Mouse (Mus musculus): Measurements from ENCODE around the gene Ints11. TPM values are rescaled to one million over a fixed set of nuclear protein-coding genes. Genes with fewer than 3 reads are reported as not detected.
A peak's percentile ranks its signal among the peaks of the same experiment; 100 is the strongest.

Ints11 gene
- total and polyA plus RNA-seq, 3 experiments = 77.1 to 103 (median 83.9) TPM

- dilution Hi-C loops (cut with MboI; ENCODE audit: extremely low pct_ligation_motif_present, extremely low pct_unique_long_range_greater_than_20kb, low sequenced_read_pairs) = no loop called here
- H3K4me3 ChIP-seq (replicated peaks in 1 of 3; ENCODE audit: low read depth in 2 of 3, low read length in 2 of 3, poor library complexity in 1 of 3) = no peak overlapping the region
- no peaks in the 10 kb centered on the region for H3K27me3 ChIP-seq (replicated peaks)
These were observed 26.1 kb upstream of the Ints11 start for GRCm38 (mm10) chr4:155843231-155843630.

GRCm38 (mm10) chr4:155846871-155847578, 22.3 kb upstream of the Ints11 start, which contains the start of gene Dvl1:
Dvl1 (plus strand) TSS chr4:155847402.
- H3K4me2 ChIP-seq (ENCODE audit: insufficient read depth, low read depth, poor library complexity, severe bottlenecking) = peak within 1 kb of the TSS; percentile 90
- peak; percentile 72 for DNase-seq (ENCODE audit: extremely low read depth)
- H3K4me1 ChIP-seq (ENCODE audit: control insufficient read depth in 1 of 2, insufficient read depth in 2 of 2) = peaks cover 17 to 43% of the 10 kb centered on the region in 2 experiments
- H3K27ac ChIP-seq (ENCODE audit: insufficient read depth, low read depth) = peak within 1 kb of the TSS; percentile 30; the same call in 1 of the 2 replicates
- peaks cover 9 to 31% of the 10 kb centered on the region in 2 experiments for H3K36me3 ChIP-seq (replicated peaks in 1 of 2; ENCODE audit: control insufficient read depth in 1 of 2, insufficient read depth in 1 of 2, low read length in 1 of 2)
- H3K9me3 ChIP-seq (replicated peaks; ENCODE audit: low read length) = no peaks in the 10 kb centered on the region
- H3K9ac ChIP-seq (ENCODE audit: insufficient read depth, low read depth) = peak within 1 kb of the TSS; percentile 89
- peak within 1 kb of the TSS; percentile 85 to 96 (median 89) for H3K4me3 ChIP-seq (replicated peaks in 1 of 3; ENCODE audit: low read depth in 2 of 3, low read length in 2 of 3, poor library complexity in 1 of 3)
- H3K79me2 ChIP-seq (replicated peaks; ENCODE audit: control insufficient read depth, extremely low read depth, insufficient read depth, poor library complexity, severe bottlenecking) = peaks cover 19% of the 10 kb centered on the region
- dilution Hi-C loops (cut with MboI; ENCODE audit: extremely low pct_ligation_motif_present, extremely low pct_unique_long_range_greater_than_20kb, low sequenced_read_pairs) = no loop called here
- in situ Hi-C loops (cut with MboI; ENCODE audit: low pct_ligation_motif_present, low pct_unique_long_range_greater_than_20kb, low sequenced_read_pairs) = no loop called here
- no peaks in the 10 kb centered on the region for H3K27me3 ChIP-seq (replicated peaks)
- TF ChIP-seq NRF1 (IDR thresholded peaks at IDR 0.05; ENCODE audit: low read depth, low read length) (peak; percentile 92), MAZ (IDR thresholded peaks at IDR 0.05; ENCODE audit: low read depth, low read length) (peak; percentile 81; the same call in 1 of the 2 replicates), ZKSCAN1 (IDR thresholded peaks at IDR 0.05; ENCODE audit: borderline replicate concordance, low read depth, low read length) (no peak), TCF12 (IDR thresholded peaks at IDR 0.05; ENCODE audit: low read depth, low read length) (peak; percentile 63; the same call in 1 of the 2 replicates), CHD1 (IDR thresholded peaks at IDR 0.05; ENCODE audit: low read depth, low read length) (no peak), MEF2A (IDR thresholded peaks at IDR 0.05; ENCODE audit: borderline replicate concordance, low read depth, low read length) (peak; percentile 54; the same call in 1 of the 2 replicates), USF2 (conservative IDR thresholded peaks at IDR 0.05; ENCODE audit: low read depth, low read length) (no peak), NELFE (IDR thresholded peaks at IDR 0.05; ENCODE audit: low read depth, low read length) (peak; percentile 59; the same call in 1 of the 2 replicates), BHLHE40 (IDR thresholded peaks at IDR 0.05; ENCODE audit: low read depth, low read length) (0 out of 2 replicates have a peak, but pooled peaks have one; percentile 25), ZMIZ1 (IDR thresholded peaks at IDR 0.05; ENCODE audit: low read depth, low read length) (peak; percentile 68; the same call in 1 of the 2 replicates), KAT2A (IDR thresholded peaks at IDR 0.05; ENCODE audit: insufficient replicate concordance, low read length) (peak; percentile 54; the same call in 1 of the 2 replicates), JUND (conservative IDR thresholded peaks at IDR 0.05; ENCODE audit: low read depth, low read length) (no peak), GABPA (IDR thresholded peaks at IDR 0.05; ENCODE audit: insufficient replicate concordance, low read depth, low read length) (no peak), EP300 (IDR thresholded peaks at IDR 0.05; ENCODE audit: low read length) (no peak), POLR2A (IDR thresholded peaks at IDR 0.05; ENCODE audit: low read depth, low read length) (peak; percentile 78; the same call in 1 of the 2 replicates), SIN3A (IDR thresholded peaks at IDR 0.05; ENCODE audit: low read length) (peak; percentile 55; the same call in 1 of the 2 replicates), MYC (IDR thresholded peaks at IDR 0.05; ENCODE audit: low read depth, low read length) (no peak), HCFC1 (IDR thresholded peaks at IDR 0.05; ENCODE audit: low read depth, low read length) (peak; percentile 46), UBTF (IDR thresholded peaks at IDR 0.05; ENCODE audit: low read depth, low read length) (no peak), POLR2AphosphoS2 (IDR thresholded peaks at IDR 0.05; ENCODE audit: low read depth, low read length) (0 out of 2 replicates have a peak, but pooled peaks have one; percentile 40), MAX (IDR thresholded peaks at IDR 0.05; ENCODE audit: low read length) (0 out of 2 replicates have a peak, but pooled peaks have one; percentile 17), ZC3H11A (IDR thresholded peaks at IDR 0.05; ENCODE audit: low read depth, low read length) (no peak), PAX5 (IDR thresholded peaks at IDR 0.05; ENCODE audit: low read length) (no peak), MAFK (IDR thresholded peaks at IDR 0.05; ENCODE audit: insufficient replicate concordance, low read length) (no peak), RAD21 (IDR thresholded peaks at IDR 0.05; ENCODE audit: low read depth, low read length) (no peak; the same call in 1 of the 2 replicates)

More at GRCm38 (mm10) chr4:155843231-155843630, 26.1 kb upstream of the Ints11 start:
- H3K27ac ChIP-seq (ENCODE audit: insufficient read depth, low read depth) = no peak overlapping the region
- in situ Hi-C loops (cut with MboI; ENCODE audit: low pct_ligation_motif_present, low pct_unique_long_range_greater_than_20kb, low sequenced_read_pairs) = no loop called here
- H3K9me3 ChIP-seq (replicated peaks; ENCODE audit: low read length) = peaks cover 3% of the 10 kb centered on the region
- peaks cover 17 to 23% of the 10 kb centered on the region in 2 experiments for H3K36me3 ChIP-seq (replicated peaks in 1 of 2; ENCODE audit: control insufficient read depth in 1 of 2, insufficient read depth in 1 of 2, low read length in 1 of 2)
- H3K4me2 ChIP-seq (ENCODE audit: insufficient read depth, low read depth, poor library complexity, severe bottlenecking) = no peak overlapping the region
- H3K79me2 ChIP-seq (replicated peaks; ENCODE audit: control insufficient read depth, extremely low read depth, insufficient read depth, poor library complexity, severe bottlenecking) = no peaks in the 10 kb centered on the region
- TF ChIP-seq MEF2A (IDR thresholded peaks at IDR 0.05; ENCODE audit: borderline replicate concordance, low read depth, low read length) (no peak), USF2 (conservative IDR thresholded peaks at IDR 0.05; ENCODE audit: low read depth, low read length) (no peak), UBTF (IDR thresholded peaks at IDR 0.05; ENCODE audit: low read depth, low read length) (no peak), MAFK (IDR thresholded peaks at IDR 0.05; ENCODE audit: insufficient replicate concordance, low read length) (no peak), PAX5 (IDR thresholded peaks at IDR 0.05; ENCODE audit: low read length) (no peak), BHLHE40 (IDR thresholded peaks at IDR 0.05; ENCODE audit: low read depth, low read length) (no peak), ZMIZ1 (IDR thresholded peaks at IDR 0.05; ENCODE audit: low read depth, low read length) (no peak), USF1 (IDR thresholded peaks at IDR 0.05; ENCODE audit: low read depth, low read length) (no peak), RCOR1 (conservative IDR thresholded peaks at IDR 0.05; ENCODE audit: low read depth, low read length) (no peak), CHD2 (IDR thresholded peaks at IDR 0.05; ENCODE audit: low read length) (no peak), TCF12 (IDR thresholded peaks at IDR 0.05; ENCODE audit: low read depth, low read length) (no peak), CHD1 (IDR thresholded peaks at IDR 0.05; ENCODE audit: low read depth, low read length) (no peak), RAD21 (IDR thresholded peaks at IDR 0.05; ENCODE audit: low read depth, low read length) (no peak), JUND (conservative IDR thresholded peaks at IDR 0.05; ENCODE audit: low read depth, low read length) (no peak), TBP (conservative IDR thresholded peaks at IDR 0.05; ENCODE audit: low read depth, low read length) (no peak), NRF1 (IDR thresholded peaks at IDR 0.05; ENCODE audit: low read depth, low read length) (no peak)
- no peak overlapping the region for H3K9ac ChIP-seq (ENCODE audit: insufficient read depth, low read depth)
- no peak for DNase-seq (ENCODE audit: extremely low read depth)
- peaks cover 18 to 31% of the 10 kb centered on the region in 2 experiments for H3K4me1 ChIP-seq (ENCODE audit: control insufficient read depth in 1 of 2, insufficient read depth in 2 of 2)

All from CH12.LX (cell line).